Mouse (Mus musculus) lung, postnatal 10 days (tissue): Measurements from ENCODE around the gene Vash1.

Source experiments
- DNase-seq: peaks from one replicate; pipeline ENCODE4 v3.0.0; 2021

Vash1 gene

DNA sequence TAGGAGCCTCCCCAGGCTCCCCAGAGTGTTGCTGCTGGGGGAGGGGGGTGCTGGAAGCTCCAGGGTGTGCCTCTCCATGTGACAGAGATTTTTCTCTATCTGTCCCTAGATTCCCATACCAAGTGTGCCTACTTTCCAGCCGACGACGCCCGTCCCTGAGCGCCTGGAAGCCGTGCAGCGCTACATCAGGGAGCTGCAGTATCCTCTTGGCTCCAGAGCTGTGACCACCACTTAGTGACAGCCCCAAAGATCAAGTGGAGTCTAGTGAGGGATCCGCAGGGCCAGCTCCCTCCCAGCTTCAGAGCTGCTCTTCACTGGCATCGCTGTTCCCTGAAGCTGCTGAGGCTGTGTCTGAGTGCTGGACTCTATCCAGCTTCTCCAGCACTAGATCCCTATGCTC is 6.8 kb downstream of the Vash1 start:
- DNase-seq, result no peak

DNA sequence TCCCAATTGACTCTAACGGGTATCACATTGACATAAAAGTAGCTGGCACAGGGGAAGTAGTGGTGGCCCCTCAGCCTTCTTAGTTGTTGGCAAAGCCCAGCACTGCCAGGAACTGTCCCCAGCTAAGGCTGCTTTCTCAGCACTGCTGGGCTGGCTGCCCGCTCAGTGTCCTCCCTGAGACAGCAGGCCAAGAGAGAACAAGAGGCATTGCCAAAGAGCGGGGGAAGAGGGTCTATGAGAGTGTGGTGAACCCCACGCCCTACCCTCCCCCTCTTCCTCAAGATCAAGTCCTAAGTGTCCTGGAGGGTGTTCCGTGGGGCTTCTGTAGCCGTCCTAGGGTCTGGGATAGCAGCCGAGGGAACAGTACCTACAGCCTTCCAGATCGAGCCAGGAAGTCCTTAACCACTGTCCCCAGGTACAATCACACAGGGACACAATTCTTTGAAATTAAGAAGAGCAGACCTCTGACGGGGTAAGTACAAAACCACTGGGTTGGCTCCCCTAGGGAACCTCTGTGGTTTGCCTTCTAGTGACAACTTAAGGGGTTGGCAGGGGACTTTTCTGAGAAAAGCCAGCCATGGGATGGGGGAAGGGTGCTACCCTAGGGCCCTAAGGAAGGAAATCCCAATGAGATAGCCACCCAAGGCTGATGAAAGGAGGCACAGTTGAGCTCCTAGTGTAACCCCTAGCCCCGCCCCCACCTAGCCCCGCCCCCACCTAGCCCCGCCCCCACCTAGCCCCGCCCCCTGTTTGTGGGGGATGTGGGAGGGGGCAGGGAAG is 8.2 kb downstream of the Vash1 start:
- DNase-seq, result peak; percentile 55

- DNase-seq, result peak; percentile 47
Observed at GRCm38 (mm10) chr12:86687445-86687955, 9.0 kb downstream of the Vash1 start.

DNA sequence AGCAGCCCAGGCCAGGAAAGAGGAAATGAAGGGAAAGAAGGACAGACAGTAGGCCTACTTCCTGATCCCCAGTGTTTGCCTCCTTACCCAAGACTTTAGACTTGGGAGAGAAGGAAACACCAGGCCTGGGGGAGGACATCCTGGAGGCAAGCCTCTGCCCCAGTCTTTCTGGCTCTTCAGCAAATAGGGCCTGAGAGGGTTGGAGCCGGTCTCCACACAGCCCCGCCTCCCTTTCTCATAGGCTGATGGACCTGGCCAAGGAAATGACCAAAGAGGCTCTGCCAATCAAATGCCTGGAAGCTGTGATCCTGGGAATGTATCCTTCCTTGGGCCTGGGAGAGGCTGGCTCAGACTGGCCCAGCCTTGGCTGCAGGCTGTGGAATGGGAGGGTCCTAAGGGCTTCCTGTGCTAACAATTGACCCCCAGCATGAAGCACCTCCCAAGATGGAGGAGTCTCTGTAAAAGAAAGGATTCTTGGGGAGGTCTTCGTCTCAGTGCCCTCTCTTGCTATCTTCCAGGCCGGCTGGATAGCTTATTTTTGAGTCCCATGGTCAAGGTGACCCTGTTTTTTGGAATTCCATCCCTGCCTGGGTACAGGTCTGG is 9.6 kb downstream of the Vash1 start:
- peak; percentile 70 for DNase-seq

- no peak for DNase-seq
Observed at GRCm38 (mm10) chr12:86688917-86689316, 10.4 kb downstream of the Vash1 start.

DNA sequence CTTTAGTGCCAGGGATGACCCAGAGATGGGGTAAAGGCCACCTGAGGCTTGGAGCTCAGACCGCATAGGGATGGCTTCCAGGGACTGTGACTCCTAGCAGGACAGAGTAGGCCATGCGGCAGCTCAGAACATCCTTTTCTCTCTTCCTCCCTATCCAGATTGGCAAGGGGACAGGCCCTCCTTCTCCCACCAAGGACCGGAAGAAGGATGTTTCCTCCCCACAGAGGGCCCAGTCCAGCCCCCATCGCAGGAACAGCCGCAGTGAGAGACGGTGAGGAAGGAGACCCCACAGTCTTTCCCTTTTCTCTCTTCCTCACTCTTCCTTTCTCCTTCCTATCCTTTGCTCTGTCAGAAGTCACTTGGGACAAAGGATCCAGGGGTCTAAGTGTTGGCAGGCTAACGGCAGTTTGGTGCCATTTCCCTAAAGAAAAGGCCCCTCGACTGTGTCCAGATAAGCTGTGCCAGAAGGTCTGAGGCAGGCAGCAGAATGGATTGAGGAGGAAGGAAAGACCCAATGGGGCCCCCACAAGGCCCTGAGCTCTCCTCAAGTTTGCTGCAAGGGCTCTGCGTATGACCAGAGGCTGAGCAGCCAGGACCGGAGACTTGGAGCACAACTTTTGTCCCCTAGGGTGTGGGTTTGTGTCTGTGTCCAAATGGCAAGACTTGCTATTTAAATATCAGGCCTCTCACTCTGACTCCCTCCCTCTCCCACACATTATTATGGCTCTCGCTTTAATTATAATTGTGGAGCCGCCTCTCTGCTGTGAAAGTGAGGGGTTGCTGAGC is 12.4 kb downstream of the Vash1 start:
- peak; percentile 28 for DNase-seq

DNA sequence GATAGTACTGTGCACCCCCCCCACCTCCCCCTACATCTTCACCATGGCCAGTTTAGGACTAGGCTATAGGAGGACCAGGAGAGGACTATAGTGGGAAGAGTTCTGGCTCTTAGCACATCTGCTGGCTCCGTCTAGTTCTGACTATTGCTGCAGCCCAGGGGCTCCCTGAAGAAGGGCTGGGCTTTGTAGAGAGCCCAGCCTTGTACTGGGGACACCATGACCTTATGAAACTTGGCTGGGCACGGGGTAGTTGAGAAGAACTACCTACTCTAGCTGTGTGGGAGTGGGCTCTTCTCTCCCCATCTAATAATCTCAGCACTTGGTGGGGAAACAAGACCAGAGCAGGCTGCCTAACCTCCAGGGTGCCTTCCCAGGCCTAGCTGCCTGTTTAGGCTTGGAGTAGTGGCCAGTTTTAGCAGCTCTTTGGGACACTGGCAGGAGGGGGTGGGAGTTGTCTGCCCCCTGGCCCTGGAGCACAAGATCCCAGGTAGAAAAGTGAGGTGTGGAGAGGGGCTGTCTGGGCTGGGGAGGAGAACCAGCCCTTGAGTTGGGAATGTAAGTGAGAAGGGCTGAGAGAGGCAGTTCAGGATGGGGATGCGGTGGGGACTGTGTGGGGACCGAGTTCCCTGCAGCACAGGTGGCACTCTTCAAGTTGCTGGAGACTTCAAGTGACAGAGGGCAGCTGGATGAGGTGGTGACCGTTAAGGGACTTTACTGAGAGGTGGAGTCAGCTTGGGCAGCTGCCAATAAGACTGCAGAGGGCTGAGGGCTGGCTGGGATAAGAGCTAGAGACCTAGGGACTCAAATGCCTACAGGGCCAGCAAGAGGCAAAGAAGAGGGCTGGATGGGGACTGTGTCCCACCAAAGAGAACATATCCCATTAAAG is 14.2 kb downstream of the Vash1 start:
- peak; percentile 45 for DNase-seq

DNA sequence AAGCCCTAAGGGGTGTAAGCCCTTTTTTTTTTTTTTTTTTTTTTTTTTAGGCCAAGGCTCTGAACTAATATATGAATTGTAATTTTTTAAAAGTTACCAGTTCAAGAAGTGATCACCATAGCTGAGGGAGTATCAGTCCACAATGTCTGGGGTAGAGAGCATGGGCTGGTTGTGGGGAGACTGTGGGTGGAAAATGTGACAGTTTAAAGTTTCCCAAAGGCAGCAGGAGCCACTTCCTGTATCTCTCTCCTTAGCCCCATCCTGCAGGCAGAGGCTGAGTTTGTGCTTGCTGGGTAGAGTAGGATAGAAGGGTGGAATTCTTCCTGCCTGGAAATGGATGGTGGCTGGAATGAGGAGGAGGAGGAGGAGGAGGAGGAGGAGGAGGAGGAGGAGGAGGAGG is 14.9 kb downstream of the Vash1 start:
- no peak for DNase-seq

- DNase-seq, result no peak
Observed at GRCm38 (mm10) chr12:86694441-86694840, 15.9 kb downstream of the Vash1 start.

GRCm38 (mm10) chr12:86697996-86698395 is 19.5 kb downstream of the Vash1 start:
- DNase-seq, result no peak

DNA sequence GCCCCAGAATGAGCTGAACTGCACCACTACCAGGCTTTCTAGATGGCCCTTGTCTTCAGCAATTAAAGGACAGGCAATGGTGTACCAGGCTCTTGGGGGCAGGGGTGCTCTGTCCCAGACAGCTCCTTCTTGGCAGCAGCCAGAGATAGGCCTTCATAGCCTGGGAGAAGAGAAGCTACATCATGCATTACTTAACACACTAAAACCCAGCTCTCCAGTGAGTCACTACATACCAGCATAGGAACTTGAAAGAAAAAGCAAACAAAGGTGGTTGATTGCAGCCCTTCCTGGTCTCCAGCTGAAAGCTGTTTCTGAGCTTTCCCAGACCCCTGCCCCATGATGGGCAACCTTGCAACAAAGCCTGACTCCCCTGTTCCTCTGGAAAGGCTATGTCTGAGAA is 20.0 kb downstream of the Vash1 start:
- DNase-seq, result no peak

DNA sequence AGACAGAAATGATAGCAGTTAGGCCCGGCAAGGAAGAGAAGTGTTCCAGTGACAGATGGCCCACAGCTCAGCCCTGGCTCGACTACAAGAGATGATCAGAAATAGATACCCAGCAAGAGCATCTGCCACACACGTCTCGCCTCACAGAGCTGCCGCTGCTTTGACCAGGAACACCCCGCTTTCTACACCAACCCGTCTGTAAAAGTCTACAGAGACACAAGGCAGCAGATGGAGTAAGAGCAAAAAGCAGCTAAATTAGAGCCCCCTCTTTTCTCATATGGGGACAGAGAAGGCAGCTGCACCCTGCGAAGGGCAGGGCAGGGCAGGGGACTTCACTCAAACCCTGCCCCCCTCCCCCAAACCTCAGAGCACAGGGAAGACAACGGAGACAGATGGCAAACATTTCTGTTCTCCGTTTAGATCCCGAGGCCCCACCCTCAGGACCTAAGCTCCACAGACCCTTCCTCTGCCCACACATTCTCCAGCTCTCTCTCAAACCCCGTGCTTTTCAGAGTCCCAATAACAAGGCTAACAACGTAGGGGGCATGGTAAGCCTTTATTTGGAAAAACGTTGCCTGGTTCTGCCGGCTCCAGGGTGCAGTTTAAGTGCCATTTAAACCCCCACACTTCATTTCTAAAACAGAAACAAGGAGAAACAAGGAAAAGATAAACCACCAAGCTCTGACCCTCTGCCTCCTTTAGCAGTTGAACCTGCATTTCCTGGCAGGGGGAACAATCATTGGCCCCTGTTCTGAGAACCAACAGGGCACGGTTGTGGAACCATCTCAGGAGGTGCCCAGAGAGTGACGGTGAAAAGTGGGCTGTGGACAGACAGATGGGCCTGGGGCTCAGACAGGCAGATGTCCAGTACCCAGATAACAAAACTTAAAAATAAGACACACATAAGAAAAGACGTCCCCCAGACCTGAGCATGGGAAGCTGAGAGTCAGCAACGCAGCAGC is 21.7 kb downstream of the Vash1 start:
- DNase-seq, result no peak

DNA sequence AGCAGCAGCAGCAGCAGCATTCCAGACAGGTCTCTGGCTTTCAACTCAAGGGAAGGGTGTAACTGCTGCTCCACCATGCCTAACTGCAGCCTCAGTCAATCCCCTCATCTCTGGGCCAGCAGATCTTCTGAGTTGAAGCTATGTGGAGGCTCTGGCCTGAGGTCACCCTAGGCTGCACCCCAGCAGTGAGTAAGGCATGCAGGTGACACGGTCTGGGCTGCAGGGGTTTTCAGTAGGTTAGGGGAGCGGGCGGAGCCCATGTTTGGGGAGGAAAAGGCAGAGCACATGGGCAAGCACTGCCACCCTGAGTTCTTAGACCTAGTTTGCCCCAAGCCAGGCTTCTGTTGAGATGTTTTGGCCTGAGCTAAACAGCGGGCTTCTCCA is 22.4 kb downstream of the Vash1 start:
- DNase-seq, result no peak

- DNase-seq, result no peak
Observed at GRCm38 (mm10) chr12:86701491-86701890, 23.0 kb downstream of the Vash1 start.

DNA sequence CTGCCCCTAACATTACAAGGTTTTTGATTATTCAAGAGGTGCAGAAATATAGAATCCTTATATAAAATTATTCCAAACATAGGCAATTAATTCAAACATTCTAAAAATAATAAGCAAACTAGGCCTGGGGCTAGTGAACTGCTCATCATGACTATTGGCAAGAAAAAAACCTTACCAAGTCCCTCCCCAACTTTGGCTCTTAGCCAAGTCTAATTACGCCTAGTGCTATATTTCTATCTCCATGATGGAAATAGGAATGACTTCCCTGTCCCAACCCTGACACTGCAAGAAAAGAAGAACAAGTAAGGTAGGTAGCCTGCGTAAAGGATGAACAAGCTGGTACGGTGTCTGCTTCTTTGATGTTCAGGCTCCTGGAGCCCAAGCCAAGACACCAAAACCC is 24.2 kb downstream of the Vash1 start:
- no peak for DNase-seq

DNA sequence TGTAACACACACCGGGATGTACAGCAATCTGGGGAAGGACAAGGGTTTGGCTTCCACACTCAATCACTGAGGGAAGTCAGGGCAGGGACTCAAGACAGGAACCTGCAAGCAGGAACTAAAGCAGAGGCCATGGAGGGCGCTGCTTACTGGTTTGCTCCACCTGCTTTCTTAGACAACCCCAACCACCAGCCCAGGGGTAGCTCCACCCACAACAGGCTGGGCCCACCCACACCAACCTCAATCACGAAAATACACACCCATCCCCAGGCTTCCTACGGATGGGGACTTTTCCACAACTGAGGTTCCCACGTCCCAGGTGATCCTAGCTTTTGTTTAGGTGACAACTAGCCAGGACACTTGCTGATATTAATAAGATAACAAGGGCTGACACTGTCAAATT is 27.3 kb downstream of the Vash1 start:
- DNase-seq, result no peak

DNA sequence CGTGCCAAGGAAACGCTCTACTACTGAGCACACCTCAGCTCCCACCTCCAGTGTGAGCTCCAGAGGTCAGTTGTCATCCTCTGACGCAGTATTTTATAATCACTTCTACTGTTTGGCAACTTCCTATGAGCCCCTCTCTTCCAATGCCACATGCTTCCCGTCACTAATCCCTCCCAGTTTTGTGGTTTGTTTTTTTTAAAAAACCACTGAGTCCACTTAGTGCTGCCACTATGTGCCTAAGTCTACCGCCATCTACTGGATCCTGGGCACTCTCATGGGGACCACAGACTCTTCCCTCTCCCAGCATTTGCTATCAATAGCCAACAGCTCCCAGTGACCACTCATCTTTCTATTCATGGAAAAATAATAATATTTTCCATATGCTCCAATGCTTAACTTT is 35.5 kb downstream of the Vash1 start:
- no peak for DNase-seq

GRCm38 (mm10) chr12:86715401-86715800 is 36.9 kb downstream of the Vash1 start:
- DNase-seq, result peak; percentile 85

DNA sequence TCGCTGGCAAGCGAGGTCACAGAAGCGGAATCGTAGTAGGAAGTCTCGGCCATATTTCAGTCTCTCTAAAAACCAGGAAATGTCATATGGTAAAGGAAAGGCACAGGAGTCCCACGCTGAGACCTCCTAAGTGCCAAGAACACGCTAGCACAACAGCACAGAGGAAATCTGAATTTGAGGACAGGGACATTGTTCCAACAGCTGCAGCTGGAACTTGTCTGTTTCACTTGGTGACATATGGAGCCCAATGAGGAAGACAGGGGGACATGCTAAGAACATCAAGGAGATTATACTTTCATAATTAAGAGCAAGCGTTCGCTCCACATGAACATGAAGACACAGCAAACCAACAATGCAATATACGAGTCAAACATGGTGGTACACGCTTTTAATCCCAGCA is 38.5 kb downstream of the Vash1 start:
- peak; percentile 25 for DNase-seq

GRCm38 (mm10) chr12:86719961-86720639 is 41.6 kb downstream of the Vash1 start:
- no peak for DNase-seq

- peak; percentile 11 for DNase-seq
Observed at GRCm38 (mm10) chr12:86721453-86721852, 43.0 kb downstream of the Vash1 start.
